Mouse (Mus musculus): ENCODE measurements at regions not wholly inside any gene's neighbourhood (a gene's known extent, or its start where the extent isn't known, plus 50 kb on each side); places are given as distances from the start of the nearest gene placed in this dataset.
A peak's percentile ranks its signal among the peaks of the same experiment; 100 is the strongest.

DNA sequence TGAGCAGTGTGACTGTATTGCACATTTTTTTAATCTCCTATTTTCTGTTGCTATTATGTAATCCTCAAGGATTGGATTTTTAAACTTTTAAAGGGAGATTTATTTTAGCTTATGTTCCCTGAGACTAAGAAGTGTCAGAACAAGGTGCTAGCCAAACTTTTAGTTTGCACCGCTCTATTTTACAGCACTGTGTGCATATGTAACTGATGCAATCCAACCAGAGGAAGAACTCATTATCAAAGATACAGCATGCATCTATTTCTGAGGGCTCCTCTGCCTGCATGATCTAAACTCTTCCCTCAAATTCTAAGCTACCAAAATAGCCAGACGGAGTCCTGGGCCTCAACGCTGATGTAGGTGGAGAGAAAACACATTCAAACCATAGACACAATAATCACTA, 1747.5 kb upstream of the Adam24 start:
- DNase-seq: peak; percentile 20

DNA sequence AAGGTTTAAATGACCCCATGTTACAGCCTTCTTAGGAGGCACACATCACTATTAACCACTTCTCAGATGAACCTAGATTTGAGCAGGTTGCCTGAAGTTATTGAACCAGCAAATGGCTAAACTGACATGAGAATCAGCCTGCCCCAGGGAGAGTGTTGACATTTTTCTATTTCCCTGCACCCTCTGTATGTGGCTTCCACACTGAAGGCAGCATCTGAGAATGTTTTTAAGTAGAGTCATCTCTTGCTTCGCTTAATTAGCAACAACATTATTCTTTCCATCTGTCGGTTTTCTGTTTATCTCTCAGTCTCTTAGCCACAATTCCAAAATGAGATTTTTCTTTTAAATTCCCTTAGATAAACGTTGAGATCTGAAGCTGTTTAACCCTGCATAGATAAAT, 1747.0 kb upstream of the Adam24 start:
- peak; percentile 5 for DNase-seq

DNA sequence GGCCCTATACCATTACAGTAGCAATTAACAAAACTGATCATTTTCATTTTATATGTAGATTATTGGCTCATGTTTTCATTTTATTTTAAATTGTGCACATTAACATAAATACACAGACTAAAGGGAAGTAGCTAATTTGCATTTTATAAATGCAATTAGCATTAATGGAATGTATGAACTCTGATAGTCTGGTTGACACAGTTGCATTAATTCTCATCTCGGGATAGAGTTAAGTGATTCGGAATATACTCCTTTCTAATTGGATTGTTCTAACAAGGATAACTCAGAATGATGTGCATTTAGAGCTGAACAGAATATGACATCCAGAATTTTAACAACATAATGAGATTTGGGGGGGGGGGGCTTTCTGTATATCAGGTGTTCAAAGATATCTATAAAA, 1746.5 kb upstream of the Adam24 start:
- DNase-seq: no peak

All from right cerebral cortex, adult 18-20 months (tissue).